Mouse (Mus musculus) lung, adult 2 months (tissue): ENCODE data around the gene Gabrp. TPM values are rescaled to one million over a fixed set of nuclear protein-coding genes. Genes with fewer than 3 reads are reported as not detected.

ENCODE experiments used
- DNase-seq: peaks from one replicate; pipeline ENCODE4 v3.0.0; 2022
- H3K4me1 ChIP-seq: fragments of 200-500 bp; 2 replicates; pipeline ENCODE4 v1.6.1; 2011; ENCODE audit warnings: low read length; ENCODE audit not compliant: control insufficient read depth, insufficient read depth
- H3K4me3 ChIP-seq: fragments of 200-500 bp; replicated peaks from 2 replicates; pipeline ENCODE3; 2011; ENCODE audit warnings: low read depth, mild to moderate bottlenecking, control low read depth, low read length; ENCODE audit errors: extremely low read depth
- CTCF ChIP-seq: fragments of 200-500 bp; IDR thresholded peaks from 2 replicates; pipeline ENCODE4 v1.5.1; 2011; ENCODE audit warnings: mild to moderate bottlenecking, low read length, control low read depth; ENCODE audit not compliant: insufficient read depth
- POLR2A ChIP-seq: fragments of 200-500 bp; IDR thresholded peaks from 2 replicates; pipeline ENCODE4 v1.6.1; 2011; ENCODE audit warnings: low read depth, mild to moderate bottlenecking, control low read depth, low read length, borderline replicate concordance; ENCODE audit errors: extremely low read depth
- WGBS: fragments of 180-500 bp; shearing (Covaris S2); methylation state at CpG from one replicate; pipeline ENCODE4 v1.1.7; 2018; 5-methylcytosine and 5-hydroxymethylcytosine counted together
- polyA plus RNA-seq: library from polyadenylated mRNA; depleted of rRNA; stranded (reverse); fragments of >200 nt; gene quantifications from 2 replicates; pipeline ENCODE4 v1.2.3, GENCODE M21; 2012; rRNA removed

The Gabrp gene
- polyA plus RNA-seq, 1 experiment = 43.7 TPM

- no peak for TF ChIP-seq CTCF
- no peak for TF ChIP-seq POLR2A
- Histone ChIP-seq H3K4me1 (no peaks in the 10 kb centered on the region), H3K4me3 (no peak overlapping the region)
- WGBS = 81% methylated on average over 4 of the region's 4 CpGs
- DNase-seq = no peak
These were observed 44.2 kb downstream of the Gabrp start for GRCm38 (mm10) chr11:33534541-33534940.

- TF ChIP-seq CTCF = no peak
- TF ChIP-seq POLR2A = no peak
- no peak overlapping the region for H3K4me3 ChIP-seq
- no peak for DNase-seq
- 43% methylated on average over 3 of the region's 3 CpGs for WGBS
- H3K4me1 ChIP-seq = no peaks in the 10 kb centered on the region
These were observed 45.2 kb downstream of the Gabrp start for GRCm38 (mm10) chr11:33533577-33533976.

GRCm38 (mm10) chr11:33529576-33529975, 49.2 kb downstream of the Gabrp start:
- no peak for DNase-seq
- Histone ChIP-seq H3K4me1 (no peaks in the 10 kb centered on the region), H3K4me3 (no peak overlapping the region)
- WGBS = 22% methylated on average over 2 of the region's 2 CpGs
- TF ChIP-seq CTCF (no peak), POLR2A (no peak)

GRCm38 (mm10) chr11:33513376-33513991, 65.3 kb downstream of the Gabrp start, which contains the start of gene Ranbp17:
Ranbp17 (minus strand) TSS chr11:33513746.
- WGBS = 2% methylated on average over 71 of the region's 72 CpGs

GRCm38 (mm10) chr11:33512854-33513375, 65.8 kb downstream of the Gabrp start:
- DNase-seq = peak; percentile 35
- TF ChIP-seq POLR2A = no peak
- no peak for TF ChIP-seq CTCF
- 1% methylated on average over 43 of the region's 43 CpGs for WGBS
- Histone ChIP-seq H3K4me1 (peaks cover 2% of the 10 kb centered on the region; the same call in 1 of the 2 replicates), H3K4me3 (peak overlapping the region; percentile 58)

More at GRCm38 (mm10) chr11:33513376-33513991, 65.3 kb downstream of the Gabrp start, which contains the start of gene Ranbp17:
- H3K4me3 ChIP-seq = peak within 1 kb of the TSS; percentile 58
- peak; percentile 23 for DNase-seq
- peaks cover 2% of the 10 kb centered on the region; the same call in 1 of the 2 replicates for H3K4me1 ChIP-seq
- TF ChIP-seq POLR2A = no peak
- no peak for TF ChIP-seq CTCF

GRCm38 (mm10) chr11:33509401-33509800, 69.4 kb downstream of the Gabrp start:
- H3K4me1 ChIP-seq = peaks cover 2% of the 10 kb centered on the region; the same call in 1 of the 2 replicates
- TF ChIP-seq CTCF (no peak), POLR2A (no peak)
- DNase-seq = no peak
- no peak overlapping the region for H3K4me3 ChIP-seq

Other genes with a start within 250 kb of the Gabrp start
- gene Ranbp17, start 65.2 kb downstream of the Gabrp start, polyA plus RNA-seq = 0.33 and 0.70 TPM in 2 replicates
- gene D130052B06Rik, start 20.3 kb upstream of the Gabrp start, polyA plus RNA-seq = not detected in 2 replicates